Mouse (Mus musculus): Measurements from ENCODE around the gene Jade3.
A peak's percentile ranks its signal among the peaks of the same experiment; 100 is the strongest.
"Not testable (repeated sequence)": the region's sequence is repeated elsewhere in the genome, so short reads cannot be mapped to it uniquely, and the experiment has no call there.

Jade3 gene

GRCm38 (mm10) chrX:20425140-20425838 lies at the start of gene Jade3:
Jade3 (plus strand) TSS chrX:20425688.
- DNase-seq (ENCODE audit: low spot score in 2 of 2): peak; percentile 68 to 72

- DNase-seq (ENCODE audit: low spot score in 2 of 2): no peak
These were observed 46.0 kb upstream of the Jade3 start for GRCm38 (mm10) chrX:20379347-20380014.

DNA sequence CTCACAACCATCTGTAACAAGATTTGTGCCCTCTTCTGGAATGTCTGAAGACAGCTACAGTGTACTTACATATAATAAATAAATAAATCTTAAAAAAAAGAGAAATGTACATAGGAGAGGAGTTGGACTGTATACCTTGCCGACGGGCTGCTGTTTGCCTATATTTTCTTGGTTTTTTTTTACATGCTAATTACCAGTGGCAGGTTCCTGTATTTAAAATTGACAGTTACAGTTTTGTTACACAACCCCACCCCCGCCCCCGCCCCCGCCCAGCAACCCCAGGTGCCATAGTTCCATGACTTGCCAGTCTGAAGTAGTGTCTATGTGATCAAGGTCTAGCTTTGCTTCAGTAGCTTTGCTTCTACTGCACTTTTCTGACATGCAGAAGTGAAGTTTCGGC lies 43.2 kb upstream of the Jade3 start:
- DNase-seq (ENCODE audit: low spot score in 2 of 2): no peak

DNA sequence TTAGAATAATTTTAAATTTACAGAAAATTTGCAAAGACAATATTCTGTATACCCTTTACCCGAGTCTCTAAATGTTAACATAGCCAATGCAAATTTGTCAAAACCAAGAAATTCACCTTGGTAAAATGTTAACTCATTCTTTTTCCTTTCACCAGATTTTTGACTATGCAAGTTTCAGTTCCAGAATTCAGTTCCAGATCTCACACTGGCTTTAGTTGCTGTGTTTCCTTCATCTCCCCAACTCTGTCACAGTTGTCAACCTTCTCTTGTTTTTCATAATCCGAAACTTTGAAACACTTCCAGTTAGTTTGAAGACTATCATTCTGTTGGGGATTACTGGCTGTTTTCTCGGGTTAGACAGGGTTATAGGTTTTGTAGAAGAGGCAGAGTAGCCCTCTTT lies 38.5 kb upstream of the Jade3 start:
- DNase-seq (ENCODE audit: low spot score in 2 of 2): no peak

GRCm38 (mm10) chrX:20391964-20392363 lies 33.5 kb upstream of the Jade3 start:
- DNase-seq (ENCODE audit: low spot score in 2 of 2): not testable (repeated sequence)

GRCm38 (mm10) chrX:20392942-20393341 lies 32.5 kb upstream of the Jade3 start:
- no peak for DNase-seq (ENCODE audit: low spot score in 2 of 2)

DNA sequence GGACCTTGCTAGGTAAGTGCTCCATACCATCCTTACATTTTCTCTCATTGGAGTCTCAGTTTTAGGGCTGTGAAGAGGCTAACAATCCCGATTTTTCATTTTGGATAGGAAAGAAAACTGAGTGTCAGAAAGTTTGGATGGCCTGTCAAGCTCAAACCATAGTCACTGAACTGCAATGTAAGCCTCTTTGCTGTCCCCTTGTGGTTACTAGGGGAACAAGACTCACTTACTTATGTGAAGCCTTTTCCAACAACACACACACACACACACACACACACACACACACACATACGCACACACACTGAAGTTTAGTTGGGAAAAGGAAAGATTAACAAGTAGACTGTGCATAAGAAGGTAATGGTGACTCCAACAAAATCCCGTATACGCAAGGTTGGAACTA lies 21.4 kb upstream of the Jade3 start:
- DNase-seq (ENCODE audit: low spot score in 2 of 2): peak in 1 of 2 experiments; percentile 1

DNA sequence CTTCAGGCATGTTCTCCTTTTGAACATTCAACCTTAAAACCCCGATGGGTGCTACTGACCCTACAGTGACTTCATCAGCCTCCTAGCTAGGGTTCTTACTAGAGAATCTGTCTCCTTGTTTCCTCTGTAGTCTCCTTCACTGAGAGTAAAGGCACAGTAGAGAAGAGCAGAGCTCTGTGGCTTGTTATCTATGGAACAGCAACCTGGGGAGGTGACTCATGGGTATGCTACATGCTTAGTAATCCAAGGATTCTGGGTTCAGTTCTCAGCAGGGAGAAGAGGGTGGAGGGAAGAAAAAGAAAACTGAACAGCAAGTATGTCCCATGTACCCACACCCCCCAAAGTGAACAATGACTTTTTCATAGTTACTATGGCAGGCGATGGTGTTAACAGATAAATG lies 18.6 kb upstream of the Jade3 start:
- no peak for DNase-seq (ENCODE audit: low spot score in 2 of 2)

DNA sequence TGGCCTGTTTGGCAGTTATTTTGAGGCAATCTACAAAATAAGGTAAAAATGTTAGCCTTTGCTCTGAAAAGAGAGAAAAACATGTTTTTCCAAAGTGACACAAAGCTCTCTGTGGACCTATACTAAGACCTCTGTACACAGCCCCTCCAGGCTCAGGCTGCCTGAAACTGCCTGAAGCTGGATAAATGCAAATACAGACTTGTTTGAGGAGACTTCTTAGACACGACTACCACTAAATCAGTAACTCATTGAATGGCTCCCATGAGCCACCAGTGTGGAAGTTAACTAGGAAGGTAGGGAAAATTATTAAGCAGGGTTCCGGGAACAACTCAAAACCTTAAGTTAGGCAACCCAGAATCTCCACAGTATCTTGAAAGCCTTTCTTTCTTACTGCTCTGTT lies 17.8 kb upstream of the Jade3 start:
- DNase-seq (ENCODE audit: low spot score in 2 of 2): no peak

- no peak for DNase-seq (ENCODE audit: low spot score in 2 of 2)
These were observed 14.1 kb upstream of the Jade3 start for GRCm38 (mm10) chrX:20411382-20411781.

DNA sequence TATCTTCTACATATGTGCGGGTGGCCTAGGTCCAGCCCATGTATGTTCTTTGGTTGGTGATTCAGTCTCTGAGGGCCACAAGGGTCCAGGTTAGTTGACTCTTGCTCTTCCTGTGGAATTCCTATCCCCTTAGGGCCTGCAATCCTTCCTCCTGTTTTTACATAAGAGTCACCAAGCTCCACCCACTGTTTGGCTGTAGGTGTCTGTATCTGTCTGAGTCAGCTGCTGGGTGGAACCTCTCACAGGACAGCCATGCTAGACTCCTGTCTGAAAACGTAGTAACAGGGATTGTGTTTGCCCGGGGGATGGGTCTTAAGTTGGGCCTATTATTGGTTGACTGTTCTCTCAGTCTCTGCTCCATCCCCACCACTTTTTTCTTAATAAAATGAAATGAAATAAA lies 13.3 kb upstream of the Jade3 start:
- no peak for DNase-seq (ENCODE audit: low spot score in 2 of 2)

DNA sequence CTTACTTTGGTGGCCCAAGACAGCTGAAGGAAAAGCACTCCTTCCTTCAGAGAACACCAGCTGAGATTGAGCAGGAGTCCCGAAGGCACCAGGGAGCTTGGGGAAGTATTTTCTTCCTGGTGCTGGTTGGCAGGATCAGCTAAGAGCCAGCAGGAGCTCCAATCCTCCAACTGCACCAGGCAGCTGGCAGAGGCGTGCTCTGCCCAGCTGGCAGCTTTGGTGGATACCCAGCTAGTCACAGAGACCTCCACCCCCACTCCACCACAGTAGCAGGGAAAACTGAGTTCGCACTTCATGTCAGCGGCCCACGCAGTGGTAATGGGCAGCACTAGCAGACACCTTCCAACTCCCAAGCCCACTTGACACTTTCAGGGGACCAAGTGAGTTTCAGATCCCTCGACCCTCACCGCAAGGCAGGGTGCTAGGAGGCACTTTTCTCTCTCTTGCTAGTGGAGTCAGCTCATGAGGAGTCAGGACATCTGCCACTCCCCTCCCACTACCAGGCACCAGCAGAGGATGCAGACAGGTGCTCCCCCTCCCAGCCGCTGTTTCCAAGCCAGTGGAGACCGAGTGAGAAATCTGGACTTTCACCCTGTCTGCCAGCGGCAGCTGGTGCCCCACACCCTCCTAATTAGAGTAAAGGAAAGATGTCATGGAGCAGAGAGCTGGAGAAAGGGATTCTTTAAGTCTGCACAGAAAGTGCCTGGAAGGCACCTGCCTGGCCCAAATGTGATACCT lies 10.4 kb upstream of the Jade3 start:
- no peak for DNase-seq (ENCODE audit: low spot score in 2 of 2)

GRCm38 (mm10) chrX:20418461-20418860 lies 7.0 kb upstream of the Jade3 start:
- no peak for DNase-seq (ENCODE audit: low spot score in 2 of 2)

DNA sequence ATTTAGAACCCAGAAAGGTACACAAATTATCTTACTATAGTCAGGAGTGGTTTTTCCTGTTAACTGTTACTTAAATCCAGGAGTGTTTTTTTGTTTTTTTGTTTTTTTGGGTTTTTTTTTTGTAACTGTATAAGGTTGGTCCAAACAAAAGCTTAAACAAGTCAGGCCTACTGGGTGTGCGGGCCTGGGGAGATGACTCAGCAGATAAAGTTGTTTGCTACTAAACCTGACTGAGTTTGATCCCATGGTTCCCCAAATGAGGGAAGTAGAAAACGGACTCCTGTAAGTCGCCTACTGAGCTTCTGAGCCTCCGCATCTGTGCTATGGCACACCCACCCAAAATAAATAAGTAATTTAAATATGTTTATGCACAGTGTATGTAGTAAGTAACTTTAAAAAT lies 6.0 kb upstream of the Jade3 start:
- DNase-seq (ENCODE audit: low spot score in 2 of 2): no peak

GRCm38 (mm10) chrX:20425839-20426449 lies 456 bp downstream of the Jade3 start:
- peak; percentile 1 to 7 for DNase-seq (ENCODE audit: low spot score in 2 of 2)

DNA sequence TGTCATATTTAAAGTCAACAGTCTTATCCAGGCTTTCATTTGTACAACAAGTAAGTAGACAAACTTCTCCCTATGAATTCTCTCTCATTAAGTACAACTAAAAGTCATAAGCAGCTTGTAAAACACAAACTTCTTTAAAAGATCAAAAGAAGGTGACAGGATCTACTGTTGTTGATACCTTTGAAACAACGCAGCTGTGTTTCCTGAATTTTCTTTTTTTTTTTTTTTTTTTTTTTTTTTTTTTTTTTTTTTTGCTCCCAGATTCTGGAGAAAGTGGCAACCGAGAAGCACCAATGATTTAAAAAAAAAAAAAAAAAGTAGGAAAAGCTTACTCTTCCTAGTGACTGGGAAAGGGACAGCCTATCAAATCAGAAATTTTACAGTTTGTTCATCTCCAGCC lies 57.7 kb downstream of the Jade3 start:
- no peak for DNase-seq (ENCODE audit: low spot score in 2 of 2)

DNA sequence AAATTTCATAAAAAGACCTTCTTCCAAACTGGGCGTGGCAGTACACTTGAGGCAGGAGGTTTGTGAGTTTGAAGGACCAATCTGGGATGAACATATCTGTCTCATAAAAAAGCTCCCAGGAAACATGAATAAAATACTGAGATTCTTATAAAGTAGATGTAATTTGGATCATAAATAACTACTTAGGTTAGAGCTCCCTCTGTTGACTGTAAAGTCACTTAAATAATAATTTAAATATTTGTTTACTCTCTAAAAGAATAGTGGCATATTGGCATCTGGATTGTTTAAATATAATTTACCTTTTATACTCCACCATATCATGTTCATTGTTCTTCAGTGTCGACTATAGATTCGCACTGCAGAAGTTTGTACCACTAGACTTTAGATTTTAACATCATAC lies 72.2 kb downstream of the Jade3 start:
- DNase-seq (ENCODE audit: low spot score in 2 of 2): no peak

- no peak for DNase-seq (ENCODE audit: low spot score in 2 of 2)
These were observed 94.9 kb downstream of the Jade3 start for GRCm38 (mm10) chrX:20520290-20520939.

GRCm38 (mm10) chrX:20521578-20521977 lies 96.1 kb downstream of the Jade3 start:
- DNase-seq (ENCODE audit: low spot score in 2 of 2): no peak

DNA sequence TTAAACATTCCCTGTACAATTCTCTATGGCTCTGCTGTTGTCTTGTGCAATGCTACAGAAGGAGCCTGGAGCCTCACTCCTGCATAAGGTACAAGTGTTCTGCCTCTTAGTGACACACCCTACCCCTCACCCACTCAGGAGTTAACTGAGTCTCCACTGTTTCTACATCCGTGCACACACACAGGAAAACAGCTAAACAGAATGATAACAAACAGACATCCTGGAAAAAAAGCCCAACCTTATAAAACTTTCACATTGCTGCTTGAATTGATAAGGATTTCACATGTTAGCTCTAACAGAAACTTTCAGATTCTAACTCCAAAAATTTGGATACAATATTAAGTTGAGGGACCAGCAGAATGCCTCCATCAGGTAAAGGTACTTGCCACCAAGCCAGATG lies 107.1 kb downstream of the Jade3 start:
- no peak for DNase-seq (ENCODE audit: low spot score in 2 of 2)

DNA sequence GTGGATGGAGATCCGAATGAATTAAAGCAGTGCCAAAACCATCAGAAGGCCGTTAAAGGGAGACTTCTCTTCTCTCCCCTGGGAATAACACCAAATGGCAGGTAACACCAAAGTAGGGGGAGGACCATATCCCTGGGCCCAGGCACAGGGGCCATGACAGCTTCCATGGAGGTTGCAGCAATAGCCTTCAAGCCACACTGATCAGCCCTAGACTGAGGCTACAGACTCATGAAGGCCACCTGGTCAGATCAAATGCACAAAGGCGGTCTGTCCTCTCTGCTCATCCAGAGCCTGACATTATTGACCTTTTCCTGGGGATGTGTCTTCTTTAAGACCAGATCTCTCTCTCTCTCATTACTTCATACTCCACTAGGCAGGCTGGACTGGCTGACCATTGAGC lies 118.4 kb downstream of the Jade3 start:
- DNase-seq (ENCODE audit: low spot score in 2 of 2): no peak

DNA sequence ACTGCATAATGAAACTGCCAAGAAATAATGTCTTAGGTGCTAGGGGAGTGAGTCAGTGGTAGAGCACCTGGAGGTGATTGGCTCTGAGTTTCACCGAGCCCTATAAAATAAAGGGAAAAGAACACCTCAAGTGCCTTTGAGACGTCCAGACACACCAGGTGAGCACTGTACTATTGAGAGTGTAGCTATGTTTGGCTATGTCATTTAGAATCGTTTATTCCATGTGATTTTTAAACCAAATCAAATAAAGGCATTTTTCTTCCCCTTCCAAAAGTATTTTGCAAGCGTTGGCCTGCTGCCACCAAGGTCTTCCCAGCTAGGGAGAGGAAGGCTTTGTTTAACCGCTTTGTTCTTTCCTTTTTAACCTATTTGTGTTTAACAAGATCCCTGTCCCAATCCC lies 122.1 kb downstream of the Jade3 start:
- no peak for DNase-seq (ENCODE audit: low spot score in 2 of 2)
